Mouse (Mus musculus): ENCODE data around the gene Haus5. TPM values are rescaled to one million over a fixed set of nuclear protein-coding genes. Genes with fewer than 3 reads are reported as not detected.
A peak's percentile ranks its signal among the peaks of the same experiment; 100 is the strongest.

Haus5 gene
- polyA plus RNA-seq, 1 experiment from 2014 or later: 50.5 TPM

- peak within 1 kb of the TSS; percentile 9; the same call in 1 of the 2 replicates for H3K4me3 ChIP-seq (ENCODE audit: low read depth, low read length)
- WGBS: 5% methylated on average over 5 of the region's 5 CpGs
- H3K4me2 ChIP-seq (replicated peaks; ENCODE audit: low read depth, low read length): peak within 1 kb of the TSS; percentile 33
- H3K9me3 ChIP-seq (ENCODE audit: control insufficient read depth, low read depth, low read length): no peaks in the 10 kb centered on the region
- H3K27ac ChIP-seq (ENCODE audit: low read length): no peak within 1 kb of the TSS
- peaks cover 35% of the 10 kb centered on the region for H3K27me3 ChIP-seq (ENCODE audit: control insufficient read depth, insufficient read depth, low read length)
- ATAC-seq (ENCODE audit: insufficient number of reproducible peaks, insufficient read depth, low FRiP score, low read depth): no peak
- H3K9ac ChIP-seq (replicated peaks; ENCODE audit: low read depth, low read length): no peak within 1 kb of the TSS; the same call in 1 of the 2 replicates
- peaks cover 6% of the 10 kb centered on the region for H3K36me3 ChIP-seq (ENCODE audit: control insufficient read depth, insufficient read depth, low read length)
- no peaks in the 10 kb centered on the region for H3K4me1 ChIP-seq (ENCODE audit: control insufficient read depth, insufficient read depth, low read length)
These were observed 29.0 kb downstream of the Haus5 start, which contains the start of gene Etv2 for GRCm38 (mm10) chr7:30635752-30636151. Etv2 (minus strand) TSS chr7:30635852.

GRCm38 (mm10) chr7:30634621-30635020 lies 30.2 kb downstream of the Haus5 start:
- Histone ChIP-seq H3K9ac (replicated peaks; ENCODE audit: low read depth, low read length) (no peak overlapping the region; the same call in 1 of the 2 replicates), H3K36me3 (ENCODE audit: control insufficient read depth, insufficient read depth, low read length) (no peaks in the 10 kb centered on the region), H3K4me3 (ENCODE audit: low read depth, low read length) (peak overlapping the region; percentile 9; the same call in 1 of the 2 replicates), H3K4me1 (ENCODE audit: control insufficient read depth, insufficient read depth, low read length) (no peaks in the 10 kb centered on the region), H3K27me3 (ENCODE audit: control insufficient read depth, insufficient read depth, low read length) (peaks cover 35% of the 10 kb centered on the region), H3K9me3 (ENCODE audit: control insufficient read depth, low read depth, low read length) (no peaks in the 10 kb centered on the region), H3K4me2 (replicated peaks; ENCODE audit: low read depth, low read length) (peak overlapping the region; percentile 33), H3K27ac (ENCODE audit: low read length) (no peak overlapping the region)
- ATAC-seq (ENCODE audit: insufficient number of reproducible peaks, insufficient read depth, low FRiP score, low read depth): peak; percentile 51; the same call in 1 of the 2 replicates
- WGBS: 3% methylated on average over 20 of the region's 20 CpGs

- H3K4me3 ChIP-seq (ENCODE audit: low read depth, low read length): no peak overlapping the region
These were observed 30.9 kb downstream of the Haus5 start for GRCm38 (mm10) chr7:30633762-30634412.

GRCm38 (mm10) chr7:30629013-30629412 lies 35.8 kb downstream of the Haus5 start:
- Histone ChIP-seq H3K36me3 (ENCODE audit: control insufficient read depth, insufficient read depth, low read length) (peaks cover 3% of the 10 kb centered on the region; the same call in 1 of the 2 replicates), H3K4me1 (ENCODE audit: control insufficient read depth, insufficient read depth, low read length) (peaks cover 6% of the 10 kb centered on the region; the same call in 1 of the 2 replicates), H3K4me3 (ENCODE audit: low read depth, low read length) (no peak overlapping the region), H3K9me3 (ENCODE audit: control insufficient read depth, low read depth, low read length) (no peaks in the 10 kb centered on the region), H3K9ac (replicated peaks; ENCODE audit: low read depth, low read length) (no peak overlapping the region), H3K27me3 (ENCODE audit: control insufficient read depth, insufficient read depth, low read length) (peaks cover 10% of the 10 kb centered on the region), H3K4me2 (replicated peaks; ENCODE audit: low read depth, low read length) (no peak overlapping the region), H3K27ac (ENCODE audit: low read length) (no peak overlapping the region)
- ATAC-seq (ENCODE audit: insufficient number of reproducible peaks, insufficient read depth, low FRiP score, low read depth): no peak

More at GRCm38 (mm10) chr7:30633762-30634412, 30.9 kb downstream of the Haus5 start:
- Histone ChIP-seq H3K27ac (ENCODE audit: low read length) (no peak overlapping the region), H3K4me2 (replicated peaks; ENCODE audit: low read depth, low read length) (no peak overlapping the region), H3K9ac (replicated peaks; ENCODE audit: low read depth, low read length) (no peak overlapping the region), H3K9me3 (ENCODE audit: control insufficient read depth, low read depth, low read length) (no peaks in the 10 kb centered on the region), H3K36me3 (ENCODE audit: control insufficient read depth, insufficient read depth, low read length) (no peaks in the 10 kb centered on the region), H3K27me3 (ENCODE audit: control insufficient read depth, insufficient read depth, low read length) (peaks cover 35% of the 10 kb centered on the region), H3K4me1 (ENCODE audit: control insufficient read depth, insufficient read depth, low read length) (no peaks in the 10 kb centered on the region)
- 6% methylated on average over 27 of the region's 27 CpGs for WGBS
- no peak for ATAC-seq (ENCODE audit: insufficient number of reproducible peaks, insufficient read depth, low FRiP score, low read depth)

- no peak overlapping the region for H3K9ac ChIP-seq (replicated peaks; ENCODE audit: low read depth, low read length)
These were observed 38.1 kb downstream of the Haus5 start for GRCm38 (mm10) chr7:30626647-30627046.

GRCm38 (mm10) chr7:30625530-30626384 lies 39.0 kb downstream of the Haus5 start, which contains the start of gene Cox6b1:
Cox6b1 (minus strand) TSS chr7:30626151.
- peak; percentile 95 for ATAC-seq (ENCODE audit: insufficient number of reproducible peaks, insufficient read depth, low FRiP score, low read depth)
- Histone ChIP-seq H3K4me3 (ENCODE audit: low read depth, low read length) (peak within 1 kb of the TSS; percentile 88), H3K9me3 (ENCODE audit: control insufficient read depth, low read depth, low read length) (no peaks in the 10 kb centered on the region), H3K27me3 (ENCODE audit: control insufficient read depth, insufficient read depth, low read length) (no peaks in the 10 kb centered on the region), H3K27ac (ENCODE audit: low read length) (no peak within 1 kb of the TSS), H3K4me2 (replicated peaks; ENCODE audit: low read depth, low read length) (peak within 1 kb of the TSS; percentile 73), H3K36me3 (ENCODE audit: control insufficient read depth, insufficient read depth, low read length) (peaks cover 25% of the 10 kb centered on the region), H3K9ac (replicated peaks; ENCODE audit: low read depth, low read length) (peak within 1 kb of the TSS; percentile 82), H3K4me1 (ENCODE audit: control insufficient read depth, insufficient read depth, low read length) (peaks cover 6% of the 10 kb centered on the region; the same call in 1 of the 2 replicates)
- 2% methylated on average over 44 of the region's 44 CpGs for WGBS

More at GRCm38 (mm10) chr7:30626647-30627046, 38.1 kb downstream of the Haus5 start:
- no peak for ATAC-seq (ENCODE audit: insufficient number of reproducible peaks, insufficient read depth, low FRiP score, low read depth)
- Histone ChIP-seq H3K4me2 (replicated peaks; ENCODE audit: low read depth, low read length) (no peak overlapping the region), H3K27ac (ENCODE audit: low read length) (no peak overlapping the region), H3K4me3 (ENCODE audit: low read depth, low read length) (no peak overlapping the region), H3K36me3 (ENCODE audit: control insufficient read depth, insufficient read depth, low read length) (peaks cover 25% of the 10 kb centered on the region), H3K27me3 (ENCODE audit: control insufficient read depth, insufficient read depth, low read length) (no peaks in the 10 kb centered on the region), H3K4me1 (ENCODE audit: control insufficient read depth, insufficient read depth, low read length) (peaks cover 6% of the 10 kb centered on the region; the same call in 1 of the 2 replicates), H3K9me3 (ENCODE audit: control insufficient read depth, low read depth, low read length) (no peaks in the 10 kb centered on the region)
- WGBS: 83% methylated on average over 5 of the region's 5 CpGs

- WGBS: 90% methylated on average over 3 of the region's 3 CpGs
- Histone ChIP-seq H3K9me3 (ENCODE audit: control insufficient read depth, low read depth, low read length) (no peaks in the 10 kb centered on the region), H3K27ac (ENCODE audit: low read length) (no peak overlapping the region), H3K27me3 (ENCODE audit: control insufficient read depth, insufficient read depth, low read length) (no peaks in the 10 kb centered on the region), H3K36me3 (ENCODE audit: control insufficient read depth, insufficient read depth, low read length) (peaks cover 54% of the 10 kb centered on the region), H3K4me1 (ENCODE audit: control insufficient read depth, insufficient read depth, low read length) (no peaks in the 10 kb centered on the region), H3K4me3 (ENCODE audit: low read depth, low read length) (no peak overlapping the region), H3K4me2 (replicated peaks; ENCODE audit: low read depth, low read length) (no peak overlapping the region), H3K9ac (replicated peaks; ENCODE audit: low read depth, low read length) (no peak overlapping the region)
- ATAC-seq (ENCODE audit: insufficient number of reproducible peaks, insufficient read depth, low FRiP score, low read depth): no peak
These were observed 45.6 kb downstream of the Haus5 start for GRCm38 (mm10) chr7:30619202-30619601.

- Histone ChIP-seq H3K9ac (replicated peaks; ENCODE audit: low read depth, low read length) (no peak overlapping the region), H3K36me3 (ENCODE audit: control insufficient read depth, insufficient read depth, low read length) (peaks cover 50% of the 10 kb centered on the region), H3K4me3 (ENCODE audit: low read depth, low read length) (no peak overlapping the region), H3K27me3 (ENCODE audit: control insufficient read depth, insufficient read depth, low read length) (no peaks in the 10 kb centered on the region), H3K27ac (ENCODE audit: low read length) (no peak overlapping the region), H3K9me3 (ENCODE audit: control insufficient read depth, low read depth, low read length) (no peaks in the 10 kb centered on the region), H3K4me2 (replicated peaks; ENCODE audit: low read depth, low read length) (no peak overlapping the region), H3K4me1 (ENCODE audit: control insufficient read depth, insufficient read depth, low read length) (no peaks in the 10 kb centered on the region)
- no peak for ATAC-seq (ENCODE audit: insufficient number of reproducible peaks, insufficient read depth, low FRiP score, low read depth)
- WGBS: 93% methylated on average over 9 of the region's 9 CpGs
These were observed 46.1 kb downstream of the Haus5 start for GRCm38 (mm10) chr7:30618658-30619057.

Data from stomach, embryonic 14.5 days (tissue).